Mouse (Mus musculus) testis, adult 2 months (tissue): ENCODE results near the gene Zfp423.

Experiments
- CTCF ChIP-seq: fragments of 200-500 bp; IDR thresholded peaks from 2 replicates; pipeline ENCODE4 v1.5.1; 2012; ENCODE audit warnings: low read depth, mild to moderate bottlenecking, inconsistent platforms, low read length, moderate library complexity; ENCODE audit not compliant: control insufficient read depth, insufficient read depth, insufficient replicate concordance
- POLR2A ChIP-seq: fragments of 200-500 bp; IDR thresholded peaks from 2 replicates; pipeline ENCODE4 v1.6.1; 2012; ENCODE audit warnings: low read depth, mild to moderate bottlenecking, inconsistent platforms, low read length, moderate library complexity; ENCODE audit not compliant: control insufficient read depth

GRCm38 (mm10) chr8:87662811-87663341 is 296.5 kb downstream of the Zfp423 start:
- TF ChIP-seq CTCF (no peak), POLR2A (no peak)
